Mouse (Mus musculus): ENCODE data around the gene Fam160a1. TPM values are rescaled to one million over a fixed set of nuclear protein-coding genes. Genes with fewer than 3 reads are reported as not detected.

Gene Fam160a1
- polyA plus RNA-seq, 1 experiment = 0.90 TPM

- Histone ChIP-seq H3K4me1 (ENCODE audit: control insufficient read depth, insufficient read depth, low read length) (no peaks in the 10 kb centered on the region), H3K27ac (ENCODE audit: control insufficient read depth, insufficient read depth, low read depth, low read length) (no peak overlapping the region), H3K4me3 (ENCODE audit: control insufficient read depth, low read depth, low read length) (no peak overlapping the region), H3K27me3 (ENCODE audit: control insufficient read depth, insufficient read depth, low read length) (no peaks in the 10 kb centered on the region), H3K36me3 (ENCODE audit: control insufficient read depth, insufficient read depth, low read length) (no peaks in the 10 kb centered on the region)
- TF ChIP-seq POLR2A (IDR thresholded peaks at IDR 0.05; ENCODE audit: control insufficient read depth, low read depth, low read length) = no peak
- TF ChIP-seq CTCF (IDR thresholded peaks at IDR 0.05; ENCODE audit: control insufficient read depth, insufficient read depth, insufficient replicate concordance, low read depth, low read length) = no peak
These were observed 38.9 kb upstream of the Fam160a1 start for GRCm38 (mm10) chr3:85855947-85856346.

GRCm38 (mm10) chr3:85855043-85855442 lies 38.0 kb upstream of the Fam160a1 start:
- H3K4me3 ChIP-seq (ENCODE audit: control insufficient read depth, low read depth, low read length) = no peak overlapping the region
- H3K36me3 ChIP-seq (ENCODE audit: control insufficient read depth, insufficient read depth, low read length) = no peaks in the 10 kb centered on the region
- no peaks in the 10 kb centered on the region for H3K27me3 ChIP-seq (ENCODE audit: control insufficient read depth, insufficient read depth, low read length)
- no peak overlapping the region for H3K27ac ChIP-seq (ENCODE audit: control insufficient read depth, insufficient read depth, low read depth, low read length)
- no peaks in the 10 kb centered on the region for H3K4me1 ChIP-seq (ENCODE audit: control insufficient read depth, insufficient read depth, low read length)
- TF ChIP-seq POLR2A (IDR thresholded peaks at IDR 0.05; ENCODE audit: control insufficient read depth, low read depth, low read length) (no peak), CTCF (IDR thresholded peaks at IDR 0.05; ENCODE audit: control insufficient read depth, insufficient read depth, insufficient replicate concordance, low read depth, low read length) (no peak)

- Histone ChIP-seq H3K27me3 (ENCODE audit: control insufficient read depth, insufficient read depth, low read length) (no peaks in the 10 kb centered on the region), H3K4me3 (ENCODE audit: control insufficient read depth, low read depth, low read length) (no peak overlapping the region), H3K36me3 (ENCODE audit: control insufficient read depth, insufficient read depth, low read length) (no peaks in the 10 kb centered on the region), H3K4me1 (ENCODE audit: control insufficient read depth, insufficient read depth, low read length) (no peaks in the 10 kb centered on the region), H3K27ac (ENCODE audit: control insufficient read depth, insufficient read depth, low read depth, low read length) (no peak overlapping the region)
- TF ChIP-seq CTCF (IDR thresholded peaks at IDR 0.05; ENCODE audit: control insufficient read depth, insufficient read depth, insufficient replicate concordance, low read depth, low read length) = no peak
- no peak for TF ChIP-seq POLR2A (IDR thresholded peaks at IDR 0.05; ENCODE audit: control insufficient read depth, low read depth, low read length)
These were observed 37.1 kb upstream of the Fam160a1 start for GRCm38 (mm10) chr3:85854143-85854542.

GRCm38 (mm10) chr3:85853715-85854114 lies 36.6 kb upstream of the Fam160a1 start:
- no peaks in the 10 kb centered on the region for H3K4me1 ChIP-seq (ENCODE audit: control insufficient read depth, insufficient read depth, low read length)
- no peaks in the 10 kb centered on the region for H3K27me3 ChIP-seq (ENCODE audit: control insufficient read depth, insufficient read depth, low read length)
- H3K4me3 ChIP-seq (ENCODE audit: control insufficient read depth, low read depth, low read length) = no peak overlapping the region
- TF ChIP-seq CTCF (IDR thresholded peaks at IDR 0.05; ENCODE audit: control insufficient read depth, insufficient read depth, insufficient replicate concordance, low read depth, low read length) (no peak), POLR2A (IDR thresholded peaks at IDR 0.05; ENCODE audit: control insufficient read depth, low read depth, low read length) (no peak)
- H3K36me3 ChIP-seq (ENCODE audit: control insufficient read depth, insufficient read depth, low read length) = no peaks in the 10 kb centered on the region
- no peak overlapping the region for H3K27ac ChIP-seq (ENCODE audit: control insufficient read depth, insufficient read depth, low read depth, low read length)

- Histone ChIP-seq H3K27me3 (ENCODE audit: control insufficient read depth, insufficient read depth, low read length) (no peaks in the 10 kb centered on the region), H3K4me3 (ENCODE audit: control insufficient read depth, low read depth, low read length) (no peak overlapping the region), H3K4me1 (ENCODE audit: control insufficient read depth, insufficient read depth, low read length) (no peaks in the 10 kb centered on the region), H3K36me3 (ENCODE audit: control insufficient read depth, insufficient read depth, low read length) (no peaks in the 10 kb centered on the region), H3K27ac (ENCODE audit: control insufficient read depth, insufficient read depth, low read depth, low read length) (no peak overlapping the region)
- TF ChIP-seq CTCF (IDR thresholded peaks at IDR 0.05; ENCODE audit: control insufficient read depth, insufficient read depth, insufficient replicate concordance, low read depth, low read length) (no peak), POLR2A (IDR thresholded peaks at IDR 0.05; ENCODE audit: control insufficient read depth, low read depth, low read length) (no peak)
These were observed 33.0 kb upstream of the Fam160a1 start for GRCm38 (mm10) chr3:85850079-85850478.

GRCm38 (mm10) chr3:85846316-85846715 lies 29.2 kb upstream of the Fam160a1 start:
- H3K27me3 ChIP-seq (ENCODE audit: control insufficient read depth, insufficient read depth, low read length) = no peaks in the 10 kb centered on the region
- no peaks in the 10 kb centered on the region for H3K36me3 ChIP-seq (ENCODE audit: control insufficient read depth, insufficient read depth, low read length)
- H3K4me3 ChIP-seq (ENCODE audit: control insufficient read depth, low read depth, low read length) = no peak overlapping the region
- H3K4me1 ChIP-seq (ENCODE audit: control insufficient read depth, insufficient read depth, low read length) = no peaks in the 10 kb centered on the region
- TF ChIP-seq CTCF (IDR thresholded peaks at IDR 0.05; ENCODE audit: control insufficient read depth, insufficient read depth, insufficient replicate concordance, low read depth, low read length) = no peak
- no peak for TF ChIP-seq POLR2A (IDR thresholded peaks at IDR 0.05; ENCODE audit: control insufficient read depth, low read depth, low read length)
- H3K27ac ChIP-seq (ENCODE audit: control insufficient read depth, insufficient read depth, low read depth, low read length) = no peak overlapping the region

- TF ChIP-seq POLR2A (IDR thresholded peaks at IDR 0.05; ENCODE audit: control insufficient read depth, low read depth, low read length) (no peak), CTCF (IDR thresholded peaks at IDR 0.05; ENCODE audit: control insufficient read depth, insufficient read depth, insufficient replicate concordance, low read depth, low read length) (no peak)
- H3K27me3 ChIP-seq (ENCODE audit: control insufficient read depth, insufficient read depth, low read length) = no peaks in the 10 kb centered on the region
- H3K4me3 ChIP-seq (ENCODE audit: control insufficient read depth, low read depth, low read length) = no peak overlapping the region
- H3K4me1 ChIP-seq (ENCODE audit: control insufficient read depth, insufficient read depth, low read length) = no peaks in the 10 kb centered on the region
- no peak overlapping the region for H3K27ac ChIP-seq (ENCODE audit: control insufficient read depth, insufficient read depth, low read depth, low read length)
- H3K36me3 ChIP-seq (ENCODE audit: control insufficient read depth, insufficient read depth, low read length) = no peaks in the 10 kb centered on the region
These were observed 28.2 kb upstream of the Fam160a1 start for GRCm38 (mm10) chr3:85845341-85845740.

GRCm38 (mm10) chr3:85842881-85843218 lies 25.8 kb upstream of the Fam160a1 start:
- Histone ChIP-seq H3K4me3 (ENCODE audit: control insufficient read depth, low read depth, low read length) (no peak overlapping the region), H3K36me3 (ENCODE audit: control insufficient read depth, insufficient read depth, low read length) (no peaks in the 10 kb centered on the region), H3K27me3 (ENCODE audit: control insufficient read depth, insufficient read depth, low read length) (no peaks in the 10 kb centered on the region), H3K27ac (ENCODE audit: control insufficient read depth, insufficient read depth, low read depth, low read length) (no peak overlapping the region), H3K4me1 (ENCODE audit: control insufficient read depth, insufficient read depth, low read length) (no peaks in the 10 kb centered on the region)
- TF ChIP-seq POLR2A (IDR thresholded peaks at IDR 0.05; ENCODE audit: control insufficient read depth, low read depth, low read length) (no peak), CTCF (IDR thresholded peaks at IDR 0.05; ENCODE audit: control insufficient read depth, insufficient read depth, insufficient replicate concordance, low read depth, low read length) (no peak)
